Mouse (Mus musculus): ENCODE results near the gene Thbs3.

DNA sequence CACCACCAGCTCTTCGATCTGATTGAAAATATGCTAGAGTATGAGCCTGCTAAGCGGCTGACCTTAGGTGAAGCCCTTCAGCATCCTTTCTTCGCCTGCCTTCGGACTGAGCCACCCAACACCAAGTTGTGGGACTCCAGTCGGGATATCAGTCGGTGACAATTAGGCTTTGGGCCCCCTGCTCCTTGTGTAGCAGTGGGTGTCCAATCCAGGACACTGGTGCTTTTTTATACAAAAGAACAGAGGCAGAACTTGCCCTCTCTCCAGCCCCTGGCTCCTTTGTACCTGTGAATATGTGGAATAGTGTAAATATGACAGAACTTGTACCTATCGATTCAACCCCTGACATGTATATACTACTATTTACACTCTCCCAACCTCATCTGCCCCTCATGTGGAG is 38.6 kb upstream of the Thbs3 start:
- TF ChIP-seq MAFK (IDR thresholded peaks at IDR 0.05; ENCODE audit: insufficient read depth, low read depth, low read length): no peak
- no peak for TF ChIP-seq HCFC1 (IDR thresholded peaks at IDR 0.05; ENCODE audit: borderline replicate concordance, insufficient read depth, low read length)
- no peak for TF ChIP-seq ZNF384 (IDR thresholded peaks at IDR 0.05; ENCODE audit: low read depth, low read length)
